Mouse (Mus musculus): ENCODE data around the gene Smg9. TPM values are rescaled to one million over a fixed set of nuclear protein-coding genes. Genes with fewer than 3 reads are reported as not detected.

Smg9 gene
- 10 to 100 TPM; 18.1 to 21.1 TPM for total RNA-seq (2021)
- long read RNA-seq, experiment 1, transcript Smg9-201 (14 exons, 2,242 nt) = major isoform, 8 of 21 reads
- long read RNA-seq, experiment 1, partial matches to known transcripts = 4 of 21 reads
- long read RNA-seq, experiment 1, other reads (novel, unspliced or antisense) = 9 of 21 reads
- long read RNA-seq, experiment 2, transcript Smg9-201 (14 exons, 2,242 nt) = major isoform, 15 of 33 reads
- long read RNA-seq, experiment 2, partial matches to known transcripts = 7 of 33 reads
- long read RNA-seq, experiment 2, other reads (novel, unspliced or antisense) = 9 of 33 reads

GRCm38 (mm10) chr7:24399256-24400081 lies at the start of gene Smg9:
TSS of gene Smg9 (plus strand) at chr7:24399619.
- DNase-seq (ENCODE audit: low spot score in 2 of 2) = peak; percentile 89 to 96

GRCm38 (mm10) chr7:24355646-24356045 lies 43.8 kb upstream of the Smg9 start:
- no peak for DNase-seq (ENCODE audit: low spot score in 2 of 2)

- no peak for DNase-seq (ENCODE audit: low spot score in 2 of 2)
Measured at GRCm38 (mm10) chr7:24356081-24356480, 43.3 kb upstream of the Smg9 start.

- DNase-seq (ENCODE audit: low spot score in 2 of 2) = no peak
Measured at GRCm38 (mm10) chr7:24357899-24358298, 41.5 kb upstream of the Smg9 start.

- no peak for DNase-seq (ENCODE audit: low spot score in 2 of 2)
Measured at GRCm38 (mm10) chr7:24359269-24359668, 40.1 kb upstream of the Smg9 start.

GRCm38 (mm10) chr7:24361001-24361400 lies 38.4 kb upstream of the Smg9 start:
- DNase-seq (ENCODE audit: low spot score in 2 of 2) = no peak

GRCm38 (mm10) chr7:24363228-24363627 lies 36.2 kb upstream of the Smg9 start:
- DNase-seq (ENCODE audit: low spot score in 2 of 2) = no peak

- peak; percentile 77 to 79 for DNase-seq (ENCODE audit: low spot score in 2 of 2)
Measured at GRCm38 (mm10) chr7:24364827-24365226, 34.6 kb upstream of the Smg9 start.

- no peak for DNase-seq (ENCODE audit: low spot score in 2 of 2)
Measured at GRCm38 (mm10) chr7:24365258-24366014, 34.0 kb upstream of the Smg9 start.

- DNase-seq (ENCODE audit: low spot score in 2 of 2) = no peak
Measured at GRCm38 (mm10) chr7:24366716-24367632, 32.4 kb upstream of the Smg9 start.

- no peak for DNase-seq (ENCODE audit: low spot score in 2 of 2)
Measured at GRCm38 (mm10) chr7:24368226-24368625, 31.2 kb upstream of the Smg9 start.

- DNase-seq (ENCODE audit: low spot score in 2 of 2) = no peak
Measured at GRCm38 (mm10) chr7:24368946-24369345, 30.5 kb upstream of the Smg9 start.

GRCm38 (mm10) chr7:24369731-24370541 lies 29.5 kb upstream of the Smg9 start, which contains the start of gene Kcnn4:
TSS of gene Kcnn4 (plus strand) at chr7:24370263.
- no peak for DNase-seq (ENCODE audit: low spot score in 2 of 2)

- DNase-seq (ENCODE audit: low spot score in 2 of 2) = no peak
Measured at GRCm38 (mm10) chr7:24371012-24371808, 28.2 kb upstream of the Smg9 start.

- DNase-seq (ENCODE audit: low spot score in 2 of 2) = no peak
Measured at GRCm38 (mm10) chr7:24371809-24372145, 27.6 kb upstream of the Smg9 start.

- no peak for DNase-seq (ENCODE audit: low spot score in 2 of 2)
Measured at GRCm38 (mm10) chr7:24372300-24372699, 27.1 kb upstream of the Smg9 start.

GRCm38 (mm10) chr7:24372786-24373185 lies 26.6 kb upstream of the Smg9 start:
- no peak for DNase-seq (ENCODE audit: low spot score in 2 of 2)

GRCm38 (mm10) chr7:24373538-24374379 lies 25.7 kb upstream of the Smg9 start:
- DNase-seq (ENCODE audit: low spot score in 2 of 2) = peak in 1 of 2 experiments; percentile 31

Measured in gastrocnemius, postnatal 4 days (tissue).